ENCODE assay signal across 15 mouse cellular contexts in genomic region chr10:50671517-50671916, GRCm38 (mm10).
DNase-seq lines count a peak whose midpoint lies in the region; ATAC-seq lines count a peak whose summit lies in the region.
"Had no signal": no experiment of that assay in that cellular context is flagged by ENCODE, and none has a peak within 500 bp of the region (broad histone marks: within the 10 kb centered on the region; RNA-seq: fewer than 3 reads in every experiment).

No protein-coding gene starts in this region.

- H3K9ac ChIP-seq in hindbrain, embryonic 15.5 days = no peak overlapping the region
- no peak overlapping the region for H3K9ac ChIP-seq in hindbrain, embryonic 13.5 days
- no peak overlapping the region for H3K9ac ChIP-seq in forebrain, embryonic 16.5 days (replicated peaks; ENCODE audit: low read depth, low read length)
- no peak overlapping the region for H3K9ac ChIP-seq in kidney, embryonic 14.5 days (ENCODE audit: low read depth, low read length)
- H3K9ac ChIP-seq: lung, embryonic 15.5 days had no signal

- peak; percentile 68; the same call in 1 of the 2 replicates for ATAC-seq in hindbrain, embryonic 15.5 days (ENCODE audit: low FRiP score, low read depth)
- no peak for ATAC-seq in hindbrain, embryonic 13.5 days (ENCODE audit: low FRiP score)
- ATAC-seq in forebrain, embryonic 16.5 days = peak; percentile 78
- ATAC-seq in kidney, embryonic 14.5 days (ENCODE audit: low FRiP score, low TSS enrichment) = no peak

- no peaks in the 10 kb centered on the region for H3K36me3 ChIP-seq in hindbrain, embryonic 15.5 days
- 0 out of 2 replicates have a peak, but pooled peaks cover 2% of the 10 kb centered on the region for H3K36me3 ChIP-seq in hindbrain, embryonic 13.5 days
- H3K36me3 ChIP-seq in forebrain, embryonic 16.5 days (ENCODE audit: control insufficient read depth, insufficient read depth) = no peaks in the 10 kb centered on the region
- H3K36me3 ChIP-seq in kidney, embryonic 14.5 days (ENCODE audit: control insufficient read depth, insufficient read depth, low read length) = no peaks in the 10 kb centered on the region

- no peak overlapping the region for H3K27ac ChIP-seq in hindbrain, embryonic 15.5 days (replicated peaks)
- no peak overlapping the region for H3K27ac ChIP-seq in hindbrain, embryonic 13.5 days
- H3K27ac ChIP-seq in forebrain, embryonic 16.5 days (ENCODE audit: low read length) = no peak overlapping the region
- no peak overlapping the region for H3K27ac ChIP-seq in kidney, embryonic 14.5 days (ENCODE audit: low read depth, low read length)
- H3K27ac ChIP-seq: lung, embryonic 15.5 days; stomach, postnatal 0 days had no signal

- H3K4me2 ChIP-seq in hindbrain, embryonic 15.5 days = no peak overlapping the region
- H3K4me2 ChIP-seq in hindbrain, embryonic 13.5 days = no peak overlapping the region
- H3K4me2 ChIP-seq in forebrain, embryonic 16.5 days (ENCODE audit: low read length) = no peak overlapping the region
- no peak overlapping the region for H3K4me2 ChIP-seq in kidney, embryonic 14.5 days (replicated peaks; ENCODE audit: low read depth, low read length)
- H3K4me2 ChIP-seq: lung, embryonic 15.5 days had no signal

- DNase-seq in brain, adult 2 months (ENCODE audit: low read depth, low spot score) = peak; percentile 95
- DNase-seq in cerebellum, adult 9-10 months = peak; percentile 88
- no peak for DNase-seq in thymus, postnatal 36 days
- no peak for DNase-seq in kidney, adult 18-20 months
- DNase-seq: adrenal gland, adult 8-10 months; kidney, adult 11 months; kidney, postnatal 36 days; liver; spleen, adult 18-20 months had no signal

- no peaks in the 10 kb centered on the region for H3K9me3 ChIP-seq in hindbrain, embryonic 15.5 days
- H3K9me3 ChIP-seq in hindbrain, embryonic 13.5 days = no peaks in the 10 kb centered on the region
- H3K9me3 ChIP-seq in forebrain, embryonic 16.5 days (ENCODE audit: control insufficient read depth, low read length) = no peaks in the 10 kb centered on the region
- no peaks in the 10 kb centered on the region for H3K9me3 ChIP-seq in kidney, embryonic 14.5 days (ENCODE audit: control insufficient read depth, low read length)
- H3K9me3 ChIP-seq: lung, embryonic 15.5 days had no signal

- WGBS in hindbrain, embryonic 15.5 days = 44% methylated on average over 5 of the region's 5 CpGs
- 51% methylated on average over 5 of the region's 5 CpGs for WGBS in hindbrain, embryonic 13.5 days
- WGBS in forebrain, embryonic 16.5 days = 12% methylated on average over 5 of the region's 5 CpGs
- 85% methylated on average over 5 of the region's 5 CpGs for WGBS in kidney, embryonic 14.5 days

- no peaks in the 10 kb centered on the region for H3K4me1 ChIP-seq in hindbrain, embryonic 15.5 days (replicated peaks)
- no peaks in the 10 kb centered on the region for H3K4me1 ChIP-seq in hindbrain, embryonic 13.5 days (replicated peaks)
- no peaks in the 10 kb centered on the region for H3K4me1 ChIP-seq in forebrain, embryonic 16.5 days (replicated peaks; ENCODE audit: control insufficient read depth, insufficient read depth, low read length)
- H3K4me1 ChIP-seq in kidney, embryonic 14.5 days (ENCODE audit: control insufficient read depth, insufficient read depth, low read length) = no peaks in the 10 kb centered on the region
- H3K4me1 ChIP-seq: lung, embryonic 15.5 days had no signal

- H3K27me3 ChIP-seq in hindbrain, embryonic 15.5 days = no peaks in the 10 kb centered on the region
- no peaks in the 10 kb centered on the region for H3K27me3 ChIP-seq in hindbrain, embryonic 13.5 days
- H3K27me3 ChIP-seq in forebrain, embryonic 16.5 days (replicated peaks; ENCODE audit: control insufficient read depth, insufficient read depth, low read length) = no peaks in the 10 kb centered on the region
- no peaks in the 10 kb centered on the region for H3K27me3 ChIP-seq in kidney, embryonic 14.5 days (ENCODE audit: control insufficient read depth, insufficient read depth, low read length)
- H3K27me3 ChIP-seq: lung, embryonic 15.5 days had no signal

- H3K4me3 ChIP-seq in hindbrain, embryonic 15.5 days = no peak overlapping the region
- no peak overlapping the region for H3K4me3 ChIP-seq in hindbrain, embryonic 13.5 days
- H3K4me3 ChIP-seq in forebrain, embryonic 16.5 days (replicated peaks; ENCODE audit: low read length) = no peak overlapping the region
- H3K4me3 ChIP-seq in kidney, embryonic 14.5 days (ENCODE audit: low read length) = no peak overlapping the region
- H3K4me3 ChIP-seq: lung, embryonic 15.5 days had no signal

Comparison
In these comparisons a context has a peak if more than half of its experiments do, and no peak if none do; other contexts are left out.
1. ATAC-seq: peak in hindbrain, embryonic 15.5 days (single experiment) and forebrain, embryonic 16.5 days (single experiment); none in hindbrain, embryonic 13.5 days (single experiment) and kidney, embryonic 14.5 days (single experiment).
2. DNase-seq: peak in brain, adult 2 months (single experiment) and cerebellum, adult 9-10 months (single experiment); none in thymus, postnatal 36 days (0 of 2) and kidney, adult 18-20 months (single experiment).